ENCODE assay signal across 27 mouse cellular contexts in the genomic region with DNA sequence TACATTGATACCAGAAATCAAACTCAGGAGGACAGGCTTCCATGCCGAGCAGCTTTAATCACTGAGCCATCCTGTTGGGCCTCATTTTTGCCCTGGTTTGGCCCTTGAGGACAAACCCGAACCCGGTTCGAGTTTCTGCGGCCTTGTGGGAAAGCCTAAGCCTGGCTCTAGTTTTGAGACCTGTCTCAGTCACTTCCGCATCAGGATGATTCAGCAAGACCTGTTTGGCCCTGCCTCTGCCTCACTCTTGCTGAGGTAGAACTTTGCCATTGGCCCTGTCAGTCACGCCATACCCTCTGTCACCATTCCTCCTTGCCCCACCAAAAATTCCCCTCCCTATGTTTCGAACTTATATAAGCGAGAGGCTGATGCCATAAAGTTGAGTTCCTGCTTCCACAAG. TPM values are rescaled to one million over a fixed set of nuclear protein-coding genes. Genes with fewer than 3 reads are reported as not detected.
DNase-seq lines count a peak whose midpoint lies in the region; TF ChIP-seq lines count a peak whose summit lies in the region.
"Had no signal": no experiment of that assay in that cellular context is flagged by ENCODE, and none has a peak within 500 bp of the region (broad histone marks: within the 10 kb centered on the region; RNA-seq: fewer than 3 reads in every experiment).

No protein-coding gene starts in this region.

- H3K4me1 ChIP-seq in E14TG2a.4 (replicated peaks; ENCODE audit: low read depth, low read length) = peaks cover 42% of the 10 kb centered on the region
- H3K4me1 ChIP-seq: heart, embryonic 12.5 days; hindbrain, embryonic 13.5 days; limb, embryonic 12.5 days; lung, embryonic 15.5 days had no signal

- DNase-seq in A20 (ENCODE audit: low read depth, low spot score) (peak; percentile 36), R1 (ENCODE audit: low read depth, low spot score) (peak; percentile 94)
- peak; percentile 17 for DNase-seq in c-Kit-positive CD71-positive TER-119-positive erythroid progenitor cells, embryonic 14.5 days (ENCODE audit: low spot score)
- DNase-seq in gastrocnemius, postnatal 25 days = no peak
- no peak for DNase-seq in spleen, adult 18-20 months
- DNase-seq in cerebellum, adult 11-12 months = no peak
- DNase-seq: adrenal gland, adult 2 months; adrenal gland, postnatal 36 days; cerebellum, adult 11 months; cerebellum, adult 9-11 months; gastrocnemius, postnatal 14 days; heart, adult 18-20 months; heart, postnatal 4 days; kidney, postnatal 25 days; right cerebral cortex, postnatal 25 days; thymus, postnatal 4 days had no signal

- TF ChIP-seq CTCF in E14TG2a.4 (conservative IDR thresholded peaks at IDR 0.05; ENCODE audit: low read length) = no peak

- H3K9me3 ChIP-seq in E14TG2a.4 (ENCODE audit: low read length) = no peaks in the 10 kb centered on the region
- H3K9me3 ChIP-seq: G1E; heart, embryonic 12.5 days; hindbrain, embryonic 13.5 days; limb, embryonic 12.5 days; lung, embryonic 15.5 days had no signal

- H3K4me3 ChIP-seq in E14TG2a.4 (replicated peaks; ENCODE audit: low read length) = peak overlapping the region; percentile 40
- H3K4me3 ChIP-seq: erythroblast, embryonic 14.5 days; heart, embryonic 12.5 days; hindbrain, embryonic 13.5 days; left cerebral cortex, adult 2 months; limb, embryonic 12.5 days; lung, embryonic 15.5 days had no signal

- H3K36me3 ChIP-seq in E14TG2a.4 (ENCODE audit: insufficient read depth, low read length) = peaks cover 83% of the 10 kb centered on the region

- no peaks in the 10 kb centered on the region for H3K27me3 ChIP-seq in E14TG2a.4 (ENCODE audit: insufficient read depth, low read length)
- H3K27me3 ChIP-seq: heart, embryonic 12.5 days; hindbrain, embryonic 13.5 days; limb, embryonic 12.5 days; lung, embryonic 15.5 days; Patski had no signal

RNA-seq across cellular contexts. Expression of gene Rfc1, which starts 35.3 kb away (rescaled TPM):
- 10 to 100 TPM; 18.3 to 20.5 TPM for total RNA-seq in gastrocnemius, postnatal 25 days (2021)

RNA-seq across cellular contexts. Expression of gene Klb, which starts 48.0 kb away (rescaled TPM):
- total RNA-seq in gastrocnemius, postnatal 25 days (2021) = under 1 TPM; 0.18 to 0.64 TPM
- total RNA-seq: megakaryocyte, adult 5-6 weeks; neutrophil, adult 5-6 weeks had no signal

Comparison
In these comparisons a context has a peak if more than half of its experiments do, and no peak if none do; other contexts are left out.
1. DNase-seq: peak in A20 (single experiment), R1 (single experiment) and c-Kit-positive CD71-positive TER-119-positive erythroid progenitor cells, embryonic 14.5 days (single experiment); none in gastrocnemius, postnatal 25 days (single experiment), spleen, adult 18-20 months (0 of 2) and cerebellum, adult 11-12 months (single experiment).